Mouse (Mus musculus) olfactory bulb, adult 2 months (tissue): Measurements from ENCODE around the gene Blnk.

Experiments
- CTCF ChIP-seq: fragments of 200-500 bp; IDR thresholded peaks from 2 replicates; pipeline ENCODE4 v1.5.1; 2012; ENCODE audit warnings: low read depth, mild to moderate bottlenecking, low read length, moderate library complexity; ENCODE audit not compliant: insufficient read depth
- POLR2A ChIP-seq: fragments of 200-500 bp; IDR thresholded peaks from 2 replicates; pipeline ENCODE4 v1.6.1; 2012; ENCODE audit warnings: mild to moderate bottlenecking, low read depth, low read length, moderate library complexity; ENCODE audit not compliant: insufficient read depth

GRCm38 (mm10) chr19:41022244-41022643, 27.9 kb upstream of the Blnk start:
- TF ChIP-seq CTCF (no peak), POLR2A (no peak)
